Mouse (Mus musculus) spleen, adult 2 months (tissue): ENCODE results near the gene Ccnd2. TPM values are rescaled to one million over a fixed set of nuclear protein-coding genes. Genes with fewer than 3 reads are reported as not detected.

Source experiments
- DNase-seq, 2 experiments: peaks; one replicate each; pipeline versions ENCODE4 v3.0.0 to v3.0.0-alpha.2; 2012 to 2021; ENCODE audit warnings: low spot score in 2 of 2, low read depth in 1 of 2
- H3K27ac ChIP-seq: fragments of 200-500 bp; 2 replicates; pipeline ENCODE4 v1.5.1; 2012; ENCODE audit warnings: low read length, inconsistent platforms; ENCODE audit not compliant: insufficient read depth
- H3K27me3 ChIP-seq: fragments of 200-500 bp; 2 replicates; pipeline ENCODE4 v1.6.1; 2012; ENCODE audit warnings: mild to moderate bottlenecking, moderate library complexity, low read length, inconsistent platforms; ENCODE audit not compliant: control insufficient read depth, insufficient read depth
- H3K36me3 ChIP-seq: fragments of 200-500 bp; 2 replicates; pipeline ENCODE4 v1.6.1; 2012; ENCODE audit warnings: mild to moderate bottlenecking, low read length, inconsistent platforms; ENCODE audit not compliant: control insufficient read depth, insufficient read depth
- H3K4me1 ChIP-seq: fragments of 200-500 bp; 2 replicates; pipeline ENCODE4 v1.6.1; 2011; ENCODE audit warnings: inconsistent platforms; ENCODE audit not compliant: control insufficient read depth, insufficient read depth, insufficient read length
- H3K4me3 ChIP-seq: fragments of 200-500 bp; 2 replicates; pipeline ENCODE4 v1.5.1; 2011; ENCODE audit warnings: mild to moderate bottlenecking, inconsistent platforms; ENCODE audit not compliant: insufficient read depth, insufficient read length; ENCODE audit errors: extremely low read depth
- CTCF ChIP-seq: fragments of 200-500 bp; IDR thresholded peaks from 2 replicates; pipeline ENCODE4 v1.5.1; 2011; ENCODE audit warnings: mild to moderate bottlenecking, inconsistent platforms; ENCODE audit not compliant: insufficient read depth, insufficient read length, insufficient replicate concordance; ENCODE audit errors: extremely low read depth
- POLR2A ChIP-seq: fragments of 200-500 bp; IDR thresholded peaks from 2 replicates; pipeline ENCODE4 v1.6.1; 2011; ENCODE audit warnings: low read depth, low read length, inconsistent platforms
- WGBS: fragments of 180-500 bp; shearing (Covaris S2); methylation state at CpG from one replicate; pipeline ENCODE4 v1.1.7; 2018; 5-methylcytosine and 5-hydroxymethylcytosine counted together
- polyA plus RNA-seq: library from polyadenylated mRNA; depleted of rRNA; stranded (reverse); fragments of >200 nt; gene quantifications from 2 replicates; pipeline ENCODE4 v1.2.3, GENCODE M21; 2012

Gene Ccnd2
- polyA plus RNA-seq, 1 experiment, result 47.7 TPM

DNA sequence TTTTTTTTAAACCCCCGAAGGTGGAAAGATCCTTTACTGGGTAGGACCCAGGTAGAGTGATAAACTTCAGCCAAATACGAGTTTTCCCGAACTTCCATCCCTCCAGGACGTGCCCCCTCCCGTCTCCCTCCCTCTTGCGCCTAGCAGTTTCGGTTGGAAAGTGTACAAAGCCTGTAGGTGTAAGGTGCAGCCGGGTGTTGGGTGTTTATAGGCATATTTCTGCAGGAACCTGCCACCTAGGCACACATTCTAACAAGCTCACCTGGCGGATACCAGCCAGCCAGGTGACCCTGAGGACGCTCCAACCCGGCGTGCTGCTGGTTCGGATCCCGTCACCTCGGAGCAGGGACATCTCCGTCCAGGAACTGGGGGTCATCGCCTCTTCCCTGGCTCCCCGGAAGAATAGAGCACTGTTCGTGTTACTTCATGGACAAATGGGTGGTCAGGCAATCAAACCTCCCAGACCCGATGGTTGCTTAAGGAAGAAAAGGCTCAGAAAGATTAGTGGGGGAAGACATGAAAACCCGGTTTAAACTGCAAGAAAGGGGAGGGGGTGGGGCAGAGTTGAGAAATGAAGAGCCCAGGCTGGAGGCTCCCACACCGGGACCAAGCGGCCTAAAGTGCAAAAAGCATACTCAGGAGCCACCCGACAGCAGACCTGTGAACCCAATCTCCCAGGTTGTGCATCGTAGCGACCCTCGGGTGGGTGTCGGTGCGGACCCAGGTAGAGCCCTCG, 2.1 kb upstream of the Ccnd2 start:
- Histone ChIP-seq H3K4me1 (peaks cover 7% of the 10 kb centered on the region; the same call in 1 of the 2 replicates), H3K27ac (peak overlapping the region; percentile 78), H3K27me3 (peaks cover 6% of the 10 kb centered on the region; the same call in 1 of the 2 replicates), H3K4me3 (peak overlapping the region; percentile 55), H3K36me3 (no peaks in the 10 kb centered on the region)
- DNase-seq, result peak in 1 of 2 experiments; percentile 15
- WGBS, result 1% methylated on average over 30 of the region's 30 CpGs
- TF ChIP-seq POLR2A (no peak), CTCF (no peak)

DNA sequence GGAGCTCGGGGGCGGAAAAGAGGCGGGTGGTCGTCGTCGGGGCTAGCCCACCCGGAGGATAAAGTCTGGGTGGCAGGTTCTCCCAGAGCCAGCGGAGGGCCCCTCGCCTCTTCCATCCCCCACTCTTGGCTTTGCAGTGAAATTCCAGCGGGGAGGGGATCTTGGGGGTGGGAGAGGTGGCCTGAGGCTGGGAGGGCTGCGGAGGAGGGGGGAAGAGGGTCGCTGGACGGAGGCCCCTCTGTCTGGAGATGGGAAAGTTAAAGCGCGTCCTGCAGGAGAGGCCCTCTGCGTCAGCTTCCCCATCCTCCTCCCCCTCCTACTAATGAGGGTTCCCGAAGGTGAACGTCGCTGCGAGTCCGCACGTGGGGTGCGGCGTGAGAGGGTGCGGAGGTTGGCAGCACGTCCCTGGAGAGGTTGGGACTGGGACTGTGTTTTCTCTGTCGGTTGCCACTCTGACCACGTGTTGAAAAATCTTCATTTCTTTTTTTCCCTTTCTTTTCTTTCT, 1.4 kb upstream of the Ccnd2 start:
- TF ChIP-seq POLR2A, result no peak
- TF ChIP-seq CTCF, result no peak
- Histone ChIP-seq H3K36me3 (no peaks in the 10 kb centered on the region), H3K27me3 (peaks cover 6% of the 10 kb centered on the region; the same call in 1 of the 2 replicates), H3K4me1 (peaks cover 7% of the 10 kb centered on the region; the same call in 1 of the 2 replicates), H3K4me3 (peak overlapping the region; percentile 55), H3K27ac (no peak overlapping the region)
- peak in 1 of 2 experiments; percentile 9 for DNase-seq
- WGBS, result 2% methylated on average over 28 of the region's 28 CpGs

DNA sequence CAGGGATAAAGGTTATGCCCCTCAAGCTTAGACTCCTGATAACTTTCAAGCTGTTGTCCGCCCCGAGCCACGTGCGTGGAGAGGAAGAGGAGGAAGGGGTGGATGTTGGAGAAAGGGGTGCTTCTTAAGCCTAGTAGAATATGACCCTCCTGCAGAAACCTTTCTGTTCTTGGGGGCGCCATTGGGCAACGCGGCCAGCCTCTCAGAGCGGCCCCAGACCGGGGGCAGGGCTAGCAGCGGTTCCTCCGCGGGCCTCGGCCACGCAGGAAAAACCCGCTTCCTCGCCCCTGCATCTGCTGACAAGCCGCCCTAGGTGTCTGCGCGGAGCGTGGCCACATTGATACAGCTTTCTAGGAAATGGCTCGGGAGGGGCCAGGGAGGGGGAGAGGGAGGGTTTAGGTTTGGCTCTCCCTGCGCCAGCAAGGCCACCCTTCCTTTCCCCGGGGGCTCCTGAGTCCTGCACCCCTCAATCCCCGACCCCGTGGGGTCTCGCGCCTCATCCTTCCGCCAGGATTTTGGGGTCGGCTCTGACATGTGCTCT, 358 bp downstream of the Ccnd2 start:
- peak in 1 of 2 experiments; percentile 59 for DNase-seq
- TF ChIP-seq POLR2A, result no peak
- no peak for TF ChIP-seq CTCF
- H3K27ac ChIP-seq, result peak overlapping the region; percentile 78
- WGBS, result under 1% methylated on average over 29 of the region's 29 CpGs
- H3K4me1 ChIP-seq, result peaks cover 7% of the 10 kb centered on the region; the same call in 1 of the 2 replicates
- 0 out of 2 replicates have a peak, but pooled peaks cover 1% of the 10 kb centered on the region for H3K36me3 ChIP-seq
- peaks cover 6% of the 10 kb centered on the region; the same call in 1 of the 2 replicates for H3K27me3 ChIP-seq
- H3K4me3 ChIP-seq, result peak overlapping the region; percentile 48

DNA sequence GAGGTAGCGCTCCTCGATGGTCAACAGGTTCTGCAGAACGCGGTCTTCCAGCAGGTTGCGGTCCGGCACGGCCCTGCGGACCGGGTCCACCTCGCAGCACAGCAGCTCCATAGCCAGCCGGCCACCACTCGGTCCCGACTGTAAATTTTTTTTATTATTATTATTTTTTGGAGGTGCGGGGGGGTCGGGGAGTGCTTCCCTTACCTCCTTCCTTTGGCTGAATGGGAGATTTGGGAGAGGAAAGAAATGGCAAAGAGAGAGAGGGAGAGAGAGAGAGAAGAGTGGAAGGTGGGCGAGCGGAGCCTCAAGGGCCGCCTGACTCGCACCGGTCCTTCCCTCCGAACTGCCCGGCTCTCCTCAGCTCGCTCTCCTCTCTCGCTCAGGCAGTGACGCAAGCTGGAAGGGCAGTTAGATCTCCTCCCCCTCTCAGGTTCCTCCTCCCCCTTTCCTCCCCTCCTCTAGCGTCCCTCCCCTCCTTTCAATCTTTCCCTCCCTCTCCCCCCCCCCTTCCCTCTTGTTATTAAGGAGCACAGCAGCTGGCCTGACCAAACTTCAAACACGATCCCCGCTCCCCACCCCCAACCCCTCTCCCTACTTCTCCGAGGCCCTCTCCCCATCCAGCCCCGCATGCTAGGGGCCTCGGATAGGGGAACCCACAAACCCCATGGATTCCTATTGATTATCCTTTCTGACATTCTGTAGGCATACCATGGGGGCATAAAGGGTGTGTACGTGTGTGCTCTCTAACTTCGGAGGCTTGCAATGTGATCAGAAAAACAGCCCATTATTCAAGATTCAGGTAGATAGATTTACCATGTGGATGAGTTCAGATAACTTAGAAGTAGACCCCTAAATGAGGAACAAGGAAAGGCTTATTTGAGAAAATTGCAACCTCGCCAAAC, 1.1 kb downstream of the Ccnd2 start:
- Histone ChIP-seq H3K27ac (peak overlapping the region; percentile 83), H3K4me1 (peaks cover 7% of the 10 kb centered on the region; the same call in 1 of the 2 replicates), H3K4me3 (peak overlapping the region; percentile 63), H3K27me3 (peaks cover 6% of the 10 kb centered on the region; the same call in 1 of the 2 replicates), H3K36me3 (0 out of 2 replicates have a peak, but pooled peaks cover 3% of the 10 kb centered on the region)
- peak; percentile 56 to 73 for DNase-seq
- no peak for TF ChIP-seq CTCF
- peak; percentile 97 for TF ChIP-seq POLR2A
- WGBS, result under 1% methylated on average over 34 of the region's 34 CpGs

DNA sequence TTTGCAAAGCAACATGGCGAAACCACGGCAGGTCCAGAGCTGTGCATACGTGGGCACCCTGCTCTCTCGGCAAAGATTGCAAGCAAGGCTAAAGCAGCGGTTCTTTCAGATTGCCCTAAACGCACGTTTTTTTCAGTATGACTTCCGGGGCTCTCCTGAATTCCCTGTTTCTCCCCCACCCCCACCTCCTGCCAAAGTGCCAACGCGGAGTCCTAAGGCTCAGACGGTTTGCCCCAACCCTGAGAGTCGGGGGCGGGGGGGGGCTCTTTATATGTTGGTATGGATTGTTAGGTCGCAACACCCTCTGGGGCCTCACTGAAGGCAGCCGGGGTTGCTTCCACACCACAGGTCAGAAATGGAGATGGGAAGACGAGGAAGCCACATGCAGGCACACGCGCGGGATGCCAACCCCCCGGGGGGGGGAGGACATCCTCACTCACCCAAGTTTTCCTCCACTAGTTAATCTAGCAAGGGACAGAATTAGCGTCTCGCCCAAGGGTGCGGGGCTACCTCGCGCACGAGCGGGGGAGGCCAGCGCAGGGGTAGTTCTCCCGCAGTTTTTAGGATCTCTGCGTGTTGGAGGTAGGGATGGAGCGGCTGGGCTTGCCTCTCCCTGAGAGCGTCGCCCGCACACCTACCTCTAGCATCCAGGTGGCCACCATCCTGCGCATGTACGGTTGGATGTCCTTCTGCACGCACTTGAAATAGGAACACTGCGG, 1.9 kb downstream of the Ccnd2 start:
- Histone ChIP-seq H3K4me1 (peaks cover 5% of the 10 kb centered on the region; the same call in 1 of the 2 replicates), H3K36me3 (0 out of 2 replicates have a peak, but pooled peaks cover 5% of the 10 kb centered on the region), H3K4me3 (peak overlapping the region; percentile 63), H3K27me3 (peaks cover 5% of the 10 kb centered on the region; the same call in 1 of the 2 replicates), H3K27ac (peak overlapping the region; percentile 83)
- peak in 1 of 2 experiments; percentile 14 for DNase-seq
- TF ChIP-seq CTCF, result no peak
- TF ChIP-seq POLR2A, result no peak
- WGBS, result under 1% methylated on average over 38 of the region's 38 CpGs
